Mouse (Mus musculus): ENCODE data around the gene D630003M21Rik.

The D630003M21Rik gene

GRCm38 (mm10) chr2:158137771-158138170 lies 91.3 kb downstream of the D630003M21Rik start:
- DNase-seq, result no peak

- DNase-seq, result no peak
Measured at GRCm38 (mm10) chr2:158136205-158136604, 92.8 kb downstream of the D630003M21Rik start.

GRCm38 (mm10) chr2:158133050-158133449 lies 96.0 kb downstream of the D630003M21Rik start:
- peak; percentile 21 for DNase-seq
